Mouse (Mus musculus) gastrocnemius, postnatal 10 days (tissue): Measurements from ENCODE around the gene Scn4b. TPM values are rescaled to one million over a fixed set of nuclear protein-coding genes. Genes with fewer than 3 reads are reported as not detected.

Experiments
- DNase-seq: peaks from one replicate; pipeline ENCODE4 v3.0.0; 2021; ENCODE audit warnings: mixed read lengths
- total RNA-seq, 2 experiments: library from RNA; stranded (reverse); gene quantifications; 2 replicates each; pipeline ENCODE4 v1.2.3; 2021

Gene Scn4b
- total RNA-seq, 2 experiments from 2014 or later: 72.8 to 79.1 TPM

DNA sequence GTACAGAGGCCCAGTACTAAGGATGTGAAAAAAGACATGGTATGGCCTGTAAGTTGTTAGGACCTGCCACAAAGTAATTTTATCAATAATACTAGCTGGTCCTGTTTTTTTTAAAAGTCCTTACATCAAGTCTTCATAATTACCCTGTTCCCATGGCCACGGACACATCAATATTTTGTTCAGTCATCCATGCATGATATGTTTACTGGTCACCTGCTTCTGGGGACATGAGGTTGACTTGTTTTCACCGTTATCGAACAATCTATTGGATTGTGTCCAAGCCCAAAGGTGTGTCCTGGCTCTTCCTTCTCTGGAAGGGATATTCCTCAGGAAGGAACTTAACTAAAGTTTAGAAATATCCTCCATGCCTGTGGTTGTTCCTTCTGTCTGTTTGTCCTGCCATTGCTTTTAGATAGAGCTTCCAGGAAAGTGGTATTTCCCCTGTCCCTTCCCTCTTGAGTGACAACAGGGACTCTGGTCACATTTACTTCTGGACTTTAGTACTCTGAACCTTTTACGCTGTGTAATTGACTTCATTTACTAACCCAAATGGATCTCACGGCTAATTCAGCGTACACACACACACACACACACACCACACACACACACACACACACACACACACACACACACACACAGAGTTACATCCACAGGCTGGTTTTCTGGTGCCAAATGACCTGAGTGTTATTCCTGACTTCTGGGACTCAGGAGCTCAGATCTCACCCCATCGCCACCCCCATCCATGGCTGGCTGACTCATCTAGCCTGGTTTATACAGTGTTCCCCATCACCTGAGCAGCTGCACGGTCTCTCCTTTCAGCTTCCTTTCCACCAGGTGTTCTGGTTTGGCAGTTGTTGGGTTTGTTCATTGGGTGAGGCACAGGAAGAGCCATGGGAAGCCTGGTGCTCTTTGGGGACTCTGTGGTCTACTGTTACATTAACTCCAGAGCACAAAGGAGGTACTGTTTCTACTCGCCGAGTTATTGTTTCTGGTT, 50.7 kb downstream of the Scn4b start:
- DNase-seq: no peak

GRCm38 (mm10) chr9:45189661-45190174, 51.5 kb downstream of the Scn4b start:
- DNase-seq: no peak

GRCm38 (mm10) chr9:45195468-45195867, 57.3 kb downstream of the Scn4b start:
- DNase-seq: no peak

DNA sequence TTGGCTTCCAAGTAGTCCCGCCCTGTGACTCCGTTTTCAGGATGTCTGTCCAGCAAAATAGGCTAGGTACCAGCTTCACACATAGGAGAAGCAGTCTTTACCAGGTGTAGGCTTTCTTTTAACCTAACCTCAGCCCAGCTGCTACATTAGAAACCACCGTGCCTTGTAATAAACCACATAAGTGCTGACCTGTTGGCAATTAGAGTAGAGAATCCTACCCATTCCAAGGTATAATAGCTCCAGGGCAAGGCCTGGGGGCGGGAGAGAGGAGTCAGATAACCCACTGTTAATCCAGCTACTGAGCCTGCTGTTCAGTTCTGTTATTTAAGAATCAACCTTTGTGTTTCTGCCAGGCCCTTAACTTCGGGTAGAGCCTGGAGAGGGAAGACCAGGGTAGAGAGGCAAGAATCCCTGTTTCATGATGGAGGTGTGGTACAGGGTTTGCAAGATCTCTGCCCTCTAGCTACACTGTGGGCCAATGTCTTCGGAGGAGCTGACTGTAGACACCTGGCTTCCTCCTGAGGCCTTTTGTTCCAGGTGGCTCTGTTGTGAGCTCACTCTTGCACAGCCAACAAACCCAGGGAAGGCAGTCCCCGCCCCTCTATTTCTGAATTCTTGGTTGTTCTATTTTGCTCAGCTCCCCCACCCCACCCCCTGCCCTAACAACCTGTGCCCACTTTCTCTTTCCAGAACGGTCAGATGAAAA, 58.1 kb downstream of the Scn4b start:
- no peak for DNase-seq

DNA sequence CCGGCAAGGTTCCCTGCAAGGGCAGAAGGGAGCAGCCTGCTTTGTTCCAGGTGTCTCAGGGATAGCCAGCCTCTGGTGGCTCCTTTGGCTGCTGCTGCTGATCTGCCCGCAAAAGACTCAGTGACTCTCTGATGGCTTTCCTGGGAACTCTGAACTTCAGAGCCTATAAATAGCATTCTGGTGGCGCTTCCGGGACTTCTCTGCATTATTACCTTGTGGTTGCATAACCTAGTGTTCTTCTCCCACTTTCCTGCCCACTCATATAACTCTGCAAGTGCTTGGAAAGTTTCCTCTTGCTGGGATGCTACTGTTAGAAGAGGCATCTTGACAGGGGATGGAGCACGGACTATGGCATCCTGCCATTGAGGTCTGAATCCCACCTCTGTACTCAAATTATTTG, 59.4 kb downstream of the Scn4b start:
- no peak for DNase-seq

GRCm38 (mm10) chr9:45201319-45201947, 63.2 kb downstream of the Scn4b start:
- no peak for DNase-seq

DNA sequence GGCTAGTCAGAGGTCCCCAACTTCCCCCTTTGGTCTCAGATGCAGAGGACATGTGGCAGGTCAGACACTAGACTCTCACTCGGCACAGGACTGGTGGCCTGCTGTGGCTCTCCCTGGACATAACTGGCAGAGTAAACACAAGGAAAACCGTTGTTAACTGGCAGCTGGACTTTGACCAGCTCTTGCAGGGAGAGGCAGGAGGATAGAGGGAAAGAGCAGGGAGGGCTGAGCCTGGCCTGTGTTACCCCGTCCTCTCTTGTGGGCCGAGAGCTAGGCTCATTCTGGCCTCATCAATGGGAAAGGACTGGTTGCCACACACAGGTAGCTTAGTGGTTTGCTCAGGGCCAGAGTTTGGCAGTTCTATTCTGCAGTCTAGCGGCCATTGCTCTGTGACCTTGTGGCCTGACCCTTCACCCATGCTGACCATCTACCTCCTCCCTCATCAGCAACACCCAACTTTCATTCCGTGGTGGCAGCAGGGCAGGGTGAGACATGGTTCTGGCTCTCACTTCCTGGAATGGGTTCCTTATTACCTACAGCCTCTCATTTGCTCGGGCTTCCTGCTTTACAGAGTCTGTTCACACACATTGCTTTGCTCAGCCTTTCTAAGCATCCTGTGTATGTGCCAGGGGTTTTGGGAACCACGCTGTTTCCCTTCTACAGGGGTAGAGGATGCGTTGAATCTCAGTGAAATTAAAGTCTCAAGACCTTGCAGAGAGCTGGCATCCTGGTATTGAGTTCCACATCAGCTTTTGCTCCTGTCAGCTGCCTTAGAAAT, 64.0 kb downstream of the Scn4b start:
- DNase-seq: no peak

Other genes starting within 250 kb of the Scn4b start
- 100 to 1,000 TPM; 647 to 794 TPM for gene Atp5l, start 217.7 kb upstream of the Scn4b start, total RNA-seq
- gene Ube4a, start 172.8 kb upstream of the Scn4b start, total RNA-seq: 10 to 100 TPM; 30.5 to 34.3 TPM
- not detected for gene Cd3g, start 158.0 kb upstream of the Scn4b start, total RNA-seq
- under 1 TPM in 1 of 2 experiments, not detected in 1; 0.32 TPM for gene Cd3d, start 156.6 kb upstream of the Scn4b start, total RNA-seq
- gene Cd3e, start 128.8 kb upstream of the Scn4b start, total RNA-seq: not detected
- gene Mpzl2, start 98.6 kb upstream of the Scn4b start, total RNA-seq: under 1 TPM; 0.23 to 0.25 TPM
- 1 to 10 TPM; 1.3 to 2.0 TPM for gene Mpzl3, start 83.2 kb upstream of the Scn4b start, total RNA-seq
- gene Jaml, start 59.2 kb upstream of the Scn4b start, total RNA-seq: under 1 TPM; 0.27 to 0.42 TPM
- 1 to 10 TPM; 1.8 to 2.2 TPM for gene Scn2b, start 20.6 kb upstream of the Scn4b start, total RNA-seq
- gene BC049352, start 43.6 kb downstream of the Scn4b start, total RNA-seq: not detected
- not detected for gene Tmprss4, start 65.7 kb downstream of the Scn4b start, total RNA-seq
- gene Il10ra, start 130.8 kb downstream of the Scn4b start, total RNA-seq: 1 to 10 TPM in 1 of 2 experiments, under 1 TPM in 1; 0.80 to 1.0 TPM
- under 1 TPM; 0.07 to 0.19 TPM for gene Tmprss13, start 180.7 kb downstream of the Scn4b start, total RNA-seq
- 10 to 100 TPM; 61.2 to 65.6 TPM for gene Fxyd6, start 231.8 kb downstream of the Scn4b start, total RNA-seq